28 mouse cellular contexts compared by ENCODE assay signal in genomic region chr10:66752237-66752810, GRCm38 (mm10).
DNase-seq lines count a peak whose midpoint lies in the region; ATAC-seq and TF ChIP-seq lines count a peak whose summit lies in the region.
"Had no signal": no experiment of that assay in that cellular context is flagged by ENCODE, and none has a peak within 500 bp of the region (broad histone marks: within the 10 kb centered on the region; RNA-seq: fewer than 3 reads in every experiment).

No protein-coding gene starts in this region.

- no peaks in the 10 kb centered on the region for H3K36me3 ChIP-seq in kidney, postnatal 0 days (ENCODE audit: insufficient read depth, low read length)
- no peaks in the 10 kb centered on the region for H3K36me3 ChIP-seq in lung, embryonic 16.5 days (ENCODE audit: control insufficient read depth, insufficient read depth, low read length)
- H3K36me3 ChIP-seq: embryonic facial prominence, embryonic 15.5 days; forebrain, embryonic 15.5 days; neural tube, embryonic 12.5 days; stomach, embryonic 15.5 days had no signal

- no peak overlapping the region for H3K9ac ChIP-seq in kidney, postnatal 0 days (ENCODE audit: low read depth, low read length)
- H3K9ac ChIP-seq in lung, embryonic 16.5 days (ENCODE audit: low read length), result no peak overlapping the region
- H3K9ac ChIP-seq: embryonic facial prominence, embryonic 15.5 days; forebrain, embryonic 15.5 days; liver, postnatal 0 days; neural tube, embryonic 12.5 days; stomach, embryonic 15.5 days had no signal

- TF ChIP-seq CTCF in kidney, postnatal 0 days (IDR thresholded peaks at IDR 0.05; ENCODE audit: low read depth), result no peak

- no peaks in the 10 kb centered on the region for H3K27me3 ChIP-seq in kidney, postnatal 0 days (ENCODE audit: insufficient read depth, low read length)
- no peaks in the 10 kb centered on the region for H3K27me3 ChIP-seq in lung, embryonic 16.5 days (ENCODE audit: control insufficient read depth, insufficient read depth, low read depth, low read length)
- H3K27me3 ChIP-seq: embryonic facial prominence, embryonic 15.5 days; forebrain, embryonic 15.5 days; neural tube, embryonic 12.5 days; stomach, embryonic 15.5 days had no signal

- H3K9me3 ChIP-seq in kidney, postnatal 0 days (replicated peaks; ENCODE audit: low read length), result no peaks in the 10 kb centered on the region
- no peaks in the 10 kb centered on the region for H3K9me3 ChIP-seq in lung, embryonic 16.5 days (ENCODE audit: control insufficient read depth, low read length)
- H3K9me3 ChIP-seq: embryonic facial prominence, embryonic 15.5 days; forebrain, embryonic 15.5 days; neural tube, embryonic 12.5 days; stomach, embryonic 15.5 days had no signal

- no peaks in the 10 kb centered on the region for H3K4me1 ChIP-seq in kidney, postnatal 0 days (replicated peaks; ENCODE audit: insufficient read depth, low read length)
- H3K4me1 ChIP-seq in lung, embryonic 16.5 days (replicated peaks; ENCODE audit: control insufficient read depth, insufficient read depth, low read length), result peaks cover 5% of the 10 kb centered on the region
- H3K4me1 ChIP-seq: embryonic facial prominence, embryonic 15.5 days; forebrain, embryonic 15.5 days; neural tube, embryonic 12.5 days; stomach, embryonic 15.5 days had no signal

- peak; percentile 18 for DNase-seq in kidney, postnatal 0 days (ENCODE audit: low spot score)
- no peak for DNase-seq in kidney, adult 9 months
- peak; percentile 39 to 63 for DNase-seq in lung, adult 18-20 months
- peak; percentile 26 to 34 for DNase-seq in lung, postnatal 4 days
- DNase-seq in liver, result no peak
- DNase-seq in spleen, adult 12 weeks (ENCODE audit: low spot score), result no peak
- DNase-seq: adrenal gland, adult 8-10 months; cerebellum, adult 2 months; cerebellum, postnatal 25 days; embryo, embryonic 11 days; heart, postnatal 10 days; kidney, adult 11 months; kidney, postnatal 36 days; liver, postnatal 0 days; midbrain, embryonic 14.5 days; retina, postnatal 1 day; right cerebral cortex, postnatal 4 days; thymus, postnatal 4 days had no signal

- WGBS in kidney, postnatal 0 days, result 56% methylated on average over 7 of the region's 7 CpGs
- 55% methylated on average over 7 of the region's 7 CpGs for WGBS in lung, embryonic 16.5 days

- H3K4me3 ChIP-seq in kidney, postnatal 0 days (replicated peaks; ENCODE audit: low read depth, low read length), result no peak overlapping the region
- H3K4me3 ChIP-seq in lung, embryonic 16.5 days (ENCODE audit: low read length), result no peak overlapping the region
- H3K4me3 ChIP-seq: embryonic facial prominence, embryonic 15.5 days; forebrain, embryonic 15.5 days; left cerebral cortex, adult 2 months; neural tube, embryonic 12.5 days; stomach, embryonic 15.5 days had no signal

- 0 out of 2 replicates have a peak, but pooled peaks have one; percentile 29 for ATAC-seq in kidney, postnatal 0 days (replicated peaks; ENCODE audit: low FRiP score, low read depth)
- ATAC-seq in lung, embryonic 16.5 days (ENCODE audit: low read depth), result peak; percentile 92
- ATAC-seq: activated CD4-positive, CD25-positive, alpha-beta regulatory T cell, adult 4 months; forebrain, embryonic 15.5 days; hindbrain, postnatal 0 days; liver, postnatal 0 days had no signal

- H3K4me2 ChIP-seq in kidney, postnatal 0 days (ENCODE audit: low read length), result no peak overlapping the region
- H3K4me2 ChIP-seq in lung, embryonic 16.5 days (ENCODE audit: low read depth, low read length), result no peak overlapping the region
- H3K4me2 ChIP-seq: embryonic facial prominence, embryonic 15.5 days; forebrain, embryonic 15.5 days; heart, embryonic 11.5 days; liver, embryonic 11.5 days; neural tube, embryonic 12.5 days; stomach, embryonic 15.5 days had no signal

- no peak overlapping the region for H3K27ac ChIP-seq in kidney, postnatal 0 days
- no peak overlapping the region for H3K27ac ChIP-seq in lung, embryonic 16.5 days (ENCODE audit: low read length)
- H3K27ac ChIP-seq: embryonic facial prominence, embryonic 15.5 days; forebrain, embryonic 15.5 days; hindbrain, postnatal 0 days; left cerebral cortex, adult 2 months; neural tube, embryonic 12.5 days; stomach, embryonic 15.5 days had no signal

Comparison
In these comparisons a context has a peak if more than half of its experiments do, and no peak if none do; other contexts are left out.
1. DNase-seq: peak in kidney, postnatal 0 days (single experiment), lung, adult 18-20 months (2 of 2) and lung, postnatal 4 days (2 of 2); none in kidney, adult 9 months (single experiment), liver (single experiment) and spleen, adult 12 weeks (single experiment).